Mouse (Mus musculus) B cell, adult 67 days (primary cell): ENCODE results near the gene Klk6. TPM values are rescaled to one million over a fixed set of nuclear protein-coding genes. Genes with fewer than 3 reads are reported as not detected.

Experiments
- total RNA-seq, 2 experiments: library from RNA; stranded (reverse); gene quantifications; 4 replicates each; pipeline ENCODE4 v1.2.4; 2023

The Klk6 gene
- total RNA-seq: not detected

DNA sequence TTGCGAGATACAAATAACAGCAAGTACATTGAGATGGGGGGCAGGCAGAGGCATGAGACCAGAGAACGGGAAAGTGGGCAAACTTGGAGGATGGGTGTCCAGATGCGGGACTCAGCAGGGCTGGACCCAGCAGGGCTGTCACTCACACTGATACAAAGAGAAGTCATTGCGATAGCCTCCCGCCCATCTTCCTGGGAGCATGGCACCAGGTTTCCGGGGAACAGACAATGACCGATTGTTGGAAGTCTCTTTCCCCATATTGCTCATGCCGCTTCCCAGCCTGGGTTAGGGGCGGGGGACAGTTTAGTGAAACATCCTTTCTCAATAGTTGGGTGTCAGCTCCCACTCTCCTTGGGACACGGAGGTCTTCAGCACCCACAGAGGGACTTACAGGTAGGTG is at the start of gene Klk6:
Gene Klk6, plus strand, starts transcription at position 301 of the 400 bp plus-strand sequence.

DNA sequence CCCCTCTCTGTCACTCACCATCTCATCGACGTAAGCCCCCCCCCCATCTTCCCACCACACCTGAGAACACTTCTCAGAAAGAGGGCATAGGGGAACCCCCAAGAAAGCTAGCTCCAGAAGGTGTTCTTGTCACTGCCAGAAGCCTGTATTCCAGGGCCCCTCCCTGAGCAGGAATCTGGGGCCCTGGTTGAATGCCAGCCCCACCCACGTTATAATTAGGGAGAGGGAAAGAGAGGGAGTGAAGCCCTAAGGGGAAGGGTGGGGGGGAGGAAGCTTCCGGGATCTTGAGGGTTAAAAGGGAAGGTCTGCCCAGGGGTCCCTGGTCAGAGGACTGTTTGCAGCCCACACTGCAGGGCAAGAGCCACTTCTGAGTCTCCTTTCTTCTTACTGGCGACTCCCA is 43.6 kb upstream of the Klk6 start, which contains the start of gene Klk10:
Gene Klk10, plus strand, starts transcription at position 290 of the 400 bp plus-strand sequence.

DNA sequence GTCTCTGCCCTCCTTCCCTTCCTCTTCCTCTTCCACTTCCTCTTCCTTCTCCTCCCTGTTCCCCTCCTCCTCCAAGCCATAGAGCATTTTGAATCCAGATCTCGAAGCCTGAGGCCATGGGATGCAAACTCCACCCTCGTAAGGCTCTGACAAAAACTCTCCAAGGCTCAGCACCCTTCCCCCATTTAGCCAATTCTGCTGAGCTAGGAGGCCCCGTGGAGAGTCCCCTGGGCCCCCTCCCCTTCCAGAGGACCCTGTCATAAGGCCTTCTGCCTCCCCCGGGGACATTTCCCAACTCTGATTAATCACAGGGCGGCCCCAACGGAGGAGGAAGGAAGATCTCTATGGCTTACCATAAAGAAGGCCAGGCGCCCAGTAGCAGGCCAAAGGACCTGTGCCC is 32.7 kb upstream of the Klk6 start, which contains the start of gene Klk9:
Gene Klk9, plus strand, starts transcription at position 301 of the 400 bp plus-strand sequence.

DNA sequence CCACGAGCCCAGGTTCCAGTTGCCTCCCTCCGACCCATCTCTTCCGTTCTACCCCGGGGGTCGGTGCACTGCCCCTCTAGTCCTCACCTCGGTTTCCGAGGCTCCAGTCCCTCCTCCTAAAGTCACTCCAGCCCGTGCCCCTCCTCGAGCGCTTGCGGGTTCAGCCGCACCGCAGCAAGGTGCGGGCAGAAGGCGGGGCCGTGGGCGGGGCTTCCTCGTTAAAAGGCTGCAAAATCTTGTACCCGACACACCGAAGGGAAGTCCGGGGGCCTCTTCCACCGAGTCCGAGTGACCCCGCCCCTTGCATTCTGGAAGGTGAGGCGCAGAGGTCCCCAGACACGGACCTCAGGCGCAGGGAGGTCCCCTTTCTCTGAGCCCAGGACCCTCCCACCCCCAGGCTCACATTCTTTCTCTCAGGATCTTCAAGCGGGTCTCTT is 26.9 kb upstream of the Klk6 start, which contains the start of gene Klk8:
Gene Klk8, plus strand, starts transcription at position 245 of the 437 bp plus-strand sequence.

DNA sequence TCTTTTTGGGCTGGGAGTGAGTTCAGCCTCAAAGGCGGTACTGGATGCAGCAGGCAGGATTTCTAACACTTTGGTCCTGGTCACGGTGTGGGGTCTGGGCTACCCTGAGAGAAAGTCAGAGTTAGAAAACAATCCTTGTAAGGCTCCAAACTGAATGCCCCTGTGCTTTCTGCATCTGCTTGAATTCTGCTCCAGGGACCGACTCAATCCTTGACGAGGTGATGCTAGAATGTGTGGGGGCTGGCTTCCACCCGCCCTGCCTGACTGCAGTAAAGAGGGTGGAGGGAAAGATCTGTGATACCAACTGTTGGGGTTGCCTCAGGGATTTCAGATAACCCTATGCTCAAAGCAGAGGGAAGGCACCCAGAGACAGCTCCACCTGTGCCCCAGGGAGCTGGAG is 13.3 kb upstream of the Klk6 start, which contains the start of gene Klk7:
Gene Klk7, plus strand, starts transcription at position 301 of the 400 bp plus-strand sequence.

DNA sequence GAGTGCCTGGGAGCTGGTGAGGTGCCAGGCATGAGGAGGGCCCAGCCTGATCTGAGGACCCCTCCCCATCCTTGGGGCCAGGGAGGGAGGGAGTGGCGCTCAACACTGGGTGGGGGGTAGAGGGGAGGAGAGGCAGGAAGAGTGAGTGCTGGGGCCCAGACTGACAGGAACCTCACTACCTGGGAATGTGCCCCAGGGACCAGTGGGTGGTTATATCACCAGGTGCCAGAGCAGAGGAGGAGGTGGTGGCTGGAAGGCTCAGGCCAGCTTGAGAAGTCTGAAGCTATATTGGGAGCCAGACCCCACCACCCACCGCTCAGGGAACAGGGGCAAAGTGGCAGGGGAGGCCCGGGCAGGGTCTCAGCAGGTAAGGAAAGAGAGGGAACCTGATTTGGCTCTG is 17.4 kb downstream of the Klk6 start, which contains the start of gene Klk5:
Gene Klk5, plus strand, starts transcription at position 271 of the 400 bp plus-strand sequence.

DNA sequence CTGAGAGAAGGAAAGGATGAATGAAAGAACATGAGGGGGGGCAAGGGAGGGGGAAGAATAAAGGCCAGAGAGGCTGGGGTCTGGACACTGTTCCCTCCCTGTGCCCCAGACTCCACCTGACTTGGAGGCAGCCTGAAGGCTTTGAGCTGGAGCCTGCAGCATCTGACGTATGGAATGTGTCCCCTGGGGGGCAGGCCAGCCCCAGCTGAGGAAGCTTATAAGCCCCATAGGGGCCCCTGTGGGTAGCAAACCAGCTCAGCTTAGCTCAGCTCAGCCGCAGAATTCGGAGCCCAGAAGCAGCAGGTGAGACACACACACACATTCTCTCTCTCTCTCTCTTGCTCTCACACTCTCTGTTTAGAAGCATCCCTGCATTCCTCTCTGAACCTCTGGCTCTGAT is 56.6 kb downstream of the Klk6 start, which contains the start of gene Klk4:
Gene Klk4, plus strand, starts transcription at position 249 of the 400 bp plus-strand sequence.

Other genes with a start within 250 kb of the Klk6 start
- 1 to 10 TPM; 7.8 to 9.9 TPM for gene Zfp719, start 244.9 kb upstream of the Klk6 start, total RNA-seq
- not detected for gene Zfp819, start 217.3 kb upstream of the Klk6 start, total RNA-seq
- gene Ceacam18, start 189.8 kb upstream of the Klk6 start, total RNA-seq: not detected
- gene Siglece, start 164.3 kb upstream of the Klk6 start, total RNA-seq: 1 to 10 TPM in 1 of 2 experiments, under 1 TPM in 1; 0.30 to 1.7 TPM
- 10 to 100 TPM in 1 of 2 experiments, 1 to 10 TPM in 1; 5.8 to 10.3 TPM for gene Ctu1, start 152.5 kb upstream of the Klk6 start, total RNA-seq
- not detected for gene Klk14, start 134.1 kb upstream of the Klk6 start, total RNA-seq
- not detected for gene Klk13, start 111.9 kb upstream of the Klk6 start, total RNA-seq
- gene Klk12, start 55.6 kb upstream of the Klk6 start, total RNA-seq: not detected
- gene Klk11, start 49.9 kb upstream of the Klk6 start, total RNA-seq: not detected
- not detected for gene Klk10, start 43.5 kb upstream of the Klk6 start, total RNA-seq
- gene Klk9, start 32.6 kb upstream of the Klk6 start, total RNA-seq: not detected
- gene Klk8, start 26.9 kb upstream of the Klk6 start, total RNA-seq: 1 to 10 TPM; 2.6 to 5.1 TPM
- under 1 TPM in 1 of 2 experiments, not detected in 1; 0.38 TPM for gene Klk7, start 13.2 kb upstream of the Klk6 start, total RNA-seq
- gene Klk5, start 17.5 kb downstream of the Klk6 start, total RNA-seq: not detected
- not detected for gene Klk4, start 56.7 kb downstream of the Klk6 start, total RNA-seq
- gene Klk15, start 109.2 kb downstream of the Klk6 start, total RNA-seq: not detected
- not detected for gene Klk1b8, start 126.2 kb downstream of the Klk6 start, total RNA-seq
- gene Klk1b1, start 142.3 kb downstream of the Klk6 start, total RNA-seq: not detected
- not detected for gene Klk1b9, start 151.6 kb downstream of the Klk6 start, total RNA-seq
- gene Klk1b11, start 171.4 kb downstream of the Klk6 start, total RNA-seq: not detected
- gene Klk1b26, start 187.7 kb downstream of the Klk6 start, total RNA-seq: not detected
- gene Klk1b27, start 227.8 kb downstream of the Klk6 start, total RNA-seq: not detected